Mouse (Mus musculus) cerebellum, adult 11-12 months (tissue): ENCODE data around the gene Hist2h3c1.
"Not testable (repeated sequence)": the region's sequence is repeated elsewhere in the genome, so short reads cannot be mapped to it uniquely, and the experiment has no call there.

Source experiments
- DNase-seq: peaks from one replicate; pipeline ENCODE4 v3.0.0; 2022

Hist2h3c1 gene

GRCm38 (mm10) chr3:96246427-96246856 lies at the start of gene Hist2h3c1:
Gene Hist2h3c1, plus strand, starts transcription at chr3:96246685.
- not testable (repeated sequence) for DNase-seq

- DNase-seq = peak; percentile 91
These were observed 49.2 kb upstream of the Hist2h3c1 start for GRCm38 (mm10) chr3:96197129-96197749.

- no peak for DNase-seq
These were observed 48.3 kb upstream of the Hist2h3c1 start for GRCm38 (mm10) chr3:96198181-96198580.

- DNase-seq = not testable (repeated sequence)
These were observed 47.8 kb upstream of the Hist2h3c1 start for GRCm38 (mm10) chr3:96198601-96199251.

GRCm38 (mm10) chr3:96199731-96200130 lies 46.8 kb upstream of the Hist2h3c1 start:
- no peak for DNase-seq

- DNase-seq = no peak
These were observed 38.7 kb upstream of the Hist2h3c1 start for GRCm38 (mm10) chr3:96207819-96208218.

GRCm38 (mm10) chr3:96209242-96209641 lies 37.2 kb upstream of the Hist2h3c1 start:
- DNase-seq = no peak

GRCm38 (mm10) chr3:96219191-96219641 lies 27.3 kb upstream of the Hist2h3c1 start:
- DNase-seq = peak; percentile 53

GRCm38 (mm10) chr3:96219661-96220130 lies 26.8 kb upstream of the Hist2h3c1 start, which contains the start of the genes Bola1 and Hist2h2ab:
Gene Bola1, minus strand, starts transcription at chr3:96219709.
Gene Hist2h2ab, plus strand, starts transcription at chr3:96219865.
- DNase-seq = peak; percentile 79

GRCm38 (mm10) chr3:96220131-96220764 lies 26.2 kb upstream of the Hist2h3c1 start:
- not testable (repeated sequence) for DNase-seq

GRCm38 (mm10) chr3:96220765-96221639 lies 25.5 kb upstream of the Hist2h3c1 start, which contains the start of the genes Hist2h2ac and Hist2h2be:
Gene Hist2h2ac, minus strand, starts transcription at chr3:96220880.
Gene Hist2h2be, plus strand, starts transcription at chr3:96221119.
- peak; percentile 88 for DNase-seq

GRCm38 (mm10) chr3:96221640-96222038 lies 24.8 kb upstream of the Hist2h3c1 start:
- DNase-seq = no peak

- DNase-seq = no peak
These were observed 23.7 kb upstream of the Hist2h3c1 start for GRCm38 (mm10) chr3:96222774-96223173.

- no peak for DNase-seq
These were observed 21.1 kb upstream of the Hist2h3c1 start for GRCm38 (mm10) chr3:96225421-96225820.

- DNase-seq = no peak
These were observed 19.5 kb upstream of the Hist2h3c1 start for GRCm38 (mm10) chr3:96226695-96227648.

GRCm38 (mm10) chr3:96228828-96229227 lies 17.7 kb upstream of the Hist2h3c1 start:
- no peak for DNase-seq

GRCm38 (mm10) chr3:96230404-96230803 lies 16.1 kb upstream of the Hist2h3c1 start:
- no peak for DNase-seq

GRCm38 (mm10) chr3:96230910-96231757 lies 15.4 kb upstream of the Hist2h3c1 start:
- no peak for DNase-seq

- no peak for DNase-seq
These were observed 14.7 kb upstream of the Hist2h3c1 start for GRCm38 (mm10) chr3:96231758-96232120.

- no peak for DNase-seq
These were observed 11.6 kb upstream of the Hist2h3c1 start for GRCm38 (mm10) chr3:96234914-96235313.
